Mouse (Mus musculus) heart, adult 2 months (tissue): ENCODE data around the gene Tbc1d15.

ENCODE experiments used
- CTCF ChIP-seq: fragments of 200-600 bp; IDR thresholded peaks from 2 replicates; pipeline ENCODE4 v1.8.1; 2022; ENCODE audit warnings: antibody characterized with exemption, mild to moderate bottlenecking, moderate library complexity
- EP300 ChIP-seq: fragments of 200-500 bp; IDR thresholded peaks from 2 replicates; pipeline ENCODE4 v1.6.1; 2011; ENCODE audit warnings: low read depth, low read length, control low read depth; ENCODE audit not compliant: insufficient read depth
- POLR2A ChIP-seq: fragments of 200-500 bp; IDR thresholded peaks from 2 replicates; pipeline ENCODE4 v1.6.1; 2011; ENCODE audit warnings: mild to moderate bottlenecking, low read depth, low read length, control low read depth; ENCODE audit not compliant: insufficient read depth

DNA sequence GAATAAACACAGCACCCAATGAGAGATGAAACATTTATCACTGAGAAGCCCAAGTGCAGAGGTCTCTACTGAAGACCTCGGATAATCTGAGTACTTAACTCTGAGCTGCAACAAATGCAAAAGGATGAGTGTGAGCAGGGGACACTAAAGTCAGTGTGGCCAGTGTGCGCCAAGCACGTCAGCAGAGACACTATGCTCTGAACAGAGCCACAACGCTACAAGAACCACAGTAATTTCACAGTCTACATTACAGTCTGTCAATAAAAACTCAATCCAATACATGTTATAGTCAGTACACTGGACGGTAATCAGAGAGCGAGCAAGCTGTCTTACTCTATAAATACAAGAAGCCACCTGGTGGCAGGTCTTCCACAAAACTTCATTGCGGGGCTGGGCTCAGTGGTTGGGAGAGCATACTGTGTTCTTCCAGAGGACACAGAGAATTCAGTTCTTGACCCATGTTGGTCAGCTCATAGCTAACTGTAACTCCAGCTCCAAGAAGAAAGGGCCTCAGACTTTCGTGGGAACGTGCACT is 45.2 kb upstream of the Tbc1d15 start:
- TF ChIP-seq CTCF (peak; percentile 16; the same call in 1 of the 2 replicates), POLR2A (no peak), EP300 (no peak)
